Mouse (Mus musculus) forebrain, embryonic 16.5 days (tissue): ENCODE results near the gene Vdac2. TPM values are rescaled to one million over a fixed set of nuclear protein-coding genes. Genes with fewer than 3 reads are reported as not detected.
A peak's percentile ranks its signal among the peaks of the same experiment; 100 is the strongest.

Experiments
- ATAC-seq: fragments of 200-750 bp; cut with Nextera tagmentation; 2 replicates; pipeline ENCODE4 v1.8.0; 2017; ENCODE audit warnings: mild to moderate bottlenecking, moderate library complexity
- H3K27ac ChIP-seq: fragments of 300-500 bp; sonication (generic); 2 replicates; pipeline ENCODE4 v1.5.1; 2014; ENCODE audit warnings: low read length, control low read depth
- H3K27me3 ChIP-seq: fragments of 300-500 bp; sonication (generic); replicated peaks from 2 replicates; pipeline ENCODE4 v1.6.1; 2014; ENCODE audit warnings: low read length; ENCODE audit not compliant: control insufficient read depth, insufficient read depth
- H3K36me3 ChIP-seq: fragments of 300-500 bp; sonication (generic); 2 replicates; pipeline ENCODE4 v1.6.1; 2014; ENCODE audit not compliant: control insufficient read depth, insufficient read depth
- H3K4me1 ChIP-seq: fragments of 300-500 bp; sonication (generic); replicated peaks from 2 replicates; pipeline ENCODE4 v1.6.1; 2014; ENCODE audit warnings: low read length; ENCODE audit not compliant: control insufficient read depth, insufficient read depth
- H3K4me2 ChIP-seq: fragments of 300-500 bp; sonication (generic); 2 replicates; pipeline ENCODE4 v1.6.1; 2014; ENCODE audit warnings: mild to moderate bottlenecking, low read length, control low read depth
- H3K4me3 ChIP-seq: fragments of 300-500 bp; sonication (generic); replicated peaks from 2 replicates; pipeline ENCODE4 v1.5.1; 2014; ENCODE audit warnings: mild to moderate bottlenecking, low read length, control low read depth
- H3K9ac ChIP-seq: fragments of 300-500 bp; sonication (generic); replicated peaks from 2 replicates; pipeline ENCODE4 v1.6.1; 2014; ENCODE audit warnings: low read depth, low read length, control low read depth
- H3K9me3 ChIP-seq: fragments of 300-500 bp; sonication (generic); 2 replicates; pipeline ENCODE4 v1.6.1; 2016; ENCODE audit warnings: low read length; ENCODE audit not compliant: control insufficient read depth
- WGBS: fragments of 180-500 bp; shearing (Covaris S2); extraction: QIAGEN DNeasy Blood & Tissue Kit; methylation state at CpG from one replicate; pipeline ENCODE4 v1.1.7; 2014; 5-methylcytosine and 5-hydroxymethylcytosine counted together
- polyA plus RNA-seq: library from polyadenylated mRNA; unstranded; fragments of >200 nt; fragmentation: Nextera tagmentation; extraction: Ambion mirVana; gene quantifications from 2 replicates; pipeline ENCODE4 v1.2.1, GENCODE M21; 2015

Vdac2 gene
- polyA plus RNA-seq, 1 experiment from 2014 or later = 249 TPM

GRCm38 (mm10) chr14:21825786-21826491 lies 901 bp downstream of the Vdac2 start:
- no peak overlapping the region for H3K4me3 ChIP-seq
- H3K36me3 ChIP-seq = no peaks in the 10 kb centered on the region
- no peaks in the 10 kb centered on the region for H3K27me3 ChIP-seq
- no peak overlapping the region for H3K4me2 ChIP-seq
- H3K9me3 ChIP-seq = no peaks in the 10 kb centered on the region
- no peak overlapping the region for H3K9ac ChIP-seq
- H3K4me1 ChIP-seq = peaks cover 8% of the 10 kb centered on the region; the same call in 1 of the 2 replicates
- WGBS = 62% methylated on average over 9 of the region's 9 CpGs
- ATAC-seq = no peak
- no peak overlapping the region for H3K27ac ChIP-seq

DNA sequence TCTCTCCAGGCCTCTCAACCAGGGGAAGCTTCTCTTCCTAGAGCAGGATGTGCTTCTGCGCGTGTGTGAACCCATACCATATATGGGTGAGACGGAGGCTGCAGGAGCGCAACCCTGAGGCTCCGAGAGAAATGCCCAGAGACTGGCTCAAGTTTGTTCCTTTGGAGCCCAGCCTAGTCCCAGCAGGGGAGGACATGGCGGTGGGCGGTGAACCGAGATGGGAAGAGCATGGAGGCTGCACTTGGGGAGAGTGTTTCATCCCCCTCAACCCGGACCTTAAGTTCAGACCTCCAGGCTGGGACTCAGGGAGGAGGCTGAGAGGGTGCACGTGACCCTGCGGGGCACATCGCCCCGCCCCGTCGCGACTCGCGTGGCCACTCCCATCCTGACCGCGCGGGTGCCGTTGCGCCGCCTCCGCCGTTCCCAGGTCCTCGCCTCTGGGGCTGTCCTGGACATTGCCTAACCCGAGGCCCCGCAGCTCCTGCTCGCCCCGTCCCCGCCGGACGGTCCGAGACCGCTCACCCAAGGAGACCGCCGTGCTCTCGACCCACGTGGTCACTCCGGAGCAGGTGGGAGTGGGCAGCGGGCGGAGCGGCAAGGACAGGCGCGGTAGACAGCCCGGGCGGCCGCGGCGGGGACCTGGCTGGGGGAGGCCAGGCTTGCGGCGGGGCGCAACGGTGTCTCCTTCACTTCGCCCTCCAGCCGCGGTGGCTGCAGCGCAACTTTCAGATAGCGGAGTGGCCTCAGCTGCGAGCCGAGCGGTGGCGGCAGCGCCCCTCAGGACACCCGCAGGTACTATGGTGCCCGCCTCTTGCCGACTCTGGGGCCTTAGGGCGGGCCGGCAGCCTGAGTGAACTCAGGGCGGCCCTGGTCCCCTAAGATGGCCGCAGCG lies 6.1 kb downstream of the Vdac2 start:
- Histone ChIP-seq H3K27ac (peak overlapping the region; percentile 87), H3K36me3 (0 out of 2 replicates have a peak, but pooled peaks cover 5% of the 10 kb centered on the region), H3K4me3 (peak overlapping the region; percentile 87), H3K9ac (peak overlapping the region; percentile 91), H3K4me2 (peak overlapping the region; percentile 95), H3K9me3 (no peaks in the 10 kb centered on the region), H3K4me1 (peaks cover 21% of the 10 kb centered on the region), H3K27me3 (no peaks in the 10 kb centered on the region)
- ATAC-seq = peak; percentile 98
- whole genome bisulfite sequencing = under 1% methylated on average over 70 of the region's 73 CpGs

- H3K27me3 ChIP-seq = no peaks in the 10 kb centered on the region
- peak overlapping the region; percentile 91 for H3K9ac ChIP-seq
- ATAC-seq = peak; percentile 22
- WGBS = under 1% methylated on average over 28 of the region's 28 CpGs
- H3K27ac ChIP-seq = peak overlapping the region; percentile 87; the same call in 1 of the 2 replicates
- H3K4me3 ChIP-seq = peak overlapping the region; percentile 87
- H3K4me1 ChIP-seq = peaks cover 21% of the 10 kb centered on the region
- no peaks in the 10 kb centered on the region for H3K9me3 ChIP-seq
- H3K4me2 ChIP-seq = peak overlapping the region; percentile 95
- peaks cover 9% of the 10 kb centered on the region; the same call in 1 of the 2 replicates for H3K36me3 ChIP-seq
Measured at GRCm38 (mm10) chr14:21831830-21832403, 6.9 kb downstream of the Vdac2 start.

DNA sequence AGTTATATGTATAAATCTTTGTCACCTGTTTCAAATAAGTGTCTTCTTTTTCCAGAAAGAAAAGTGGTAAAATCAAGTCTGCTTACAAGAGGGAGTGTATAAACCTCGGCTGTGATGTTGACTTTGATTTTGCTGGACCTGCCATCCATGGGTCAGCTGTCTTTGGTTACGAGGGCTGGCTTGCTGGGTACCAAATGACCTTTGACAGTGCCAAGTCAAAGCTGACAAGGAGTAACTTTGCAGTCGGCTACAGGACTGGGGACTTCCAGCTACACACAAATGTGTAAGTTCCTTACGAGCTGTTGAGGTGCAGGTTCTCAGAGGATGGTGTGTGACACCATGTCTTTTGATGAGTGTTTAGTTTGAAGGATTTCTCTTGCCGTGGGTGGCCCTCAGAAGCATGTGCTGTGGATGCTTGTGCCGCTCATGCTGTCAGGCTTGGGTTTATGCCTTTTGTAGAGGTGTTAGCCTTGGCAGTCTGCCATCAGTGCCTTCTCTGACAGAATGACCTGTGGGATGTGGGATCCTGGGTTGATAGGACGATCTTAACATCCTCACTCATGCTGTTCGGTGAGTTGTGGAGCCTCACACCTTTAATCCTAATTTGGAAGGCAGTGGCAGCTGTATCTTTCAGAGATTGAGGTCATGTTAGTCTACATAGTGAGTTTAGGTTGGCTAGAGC lies 13.4 kb downstream of the Vdac2 start:
- Histone ChIP-seq H3K4me3 (no peak overlapping the region), H3K9ac (no peak overlapping the region), H3K36me3 (peaks cover 28% of the 10 kb centered on the region), H3K4me2 (no peak overlapping the region), H3K27me3 (no peaks in the 10 kb centered on the region), H3K9me3 (no peaks in the 10 kb centered on the region), H3K4me1 (peaks cover 4% of the 10 kb centered on the region; the same call in 1 of the 2 replicates), H3K27ac (no peak overlapping the region)
- 84% methylated on average over 8 of the region's 8 CpGs for WGBS
- ATAC-seq = no peak

- Histone ChIP-seq H3K9ac (no peak overlapping the region), H3K27me3 (no peaks in the 10 kb centered on the region), H3K36me3 (peaks cover 32% of the 10 kb centered on the region), H3K4me3 (no peak overlapping the region), H3K4me1 (peaks cover 6% of the 10 kb centered on the region; the same call in 1 of the 2 replicates), H3K9me3 (no peaks in the 10 kb centered on the region), H3K4me2 (no peak overlapping the region), H3K27ac (peak overlapping the region; percentile 61; the same call in 1 of the 2 replicates)
- WGBS = 77% methylated on average over 5 of the region's 5 CpGs
- peak; percentile 61; the same call in 1 of the 2 replicates for ATAC-seq
Measured at GRCm38 (mm10) chr14:21841819-21842592, 17.0 kb downstream of the Vdac2 start.

DNA sequence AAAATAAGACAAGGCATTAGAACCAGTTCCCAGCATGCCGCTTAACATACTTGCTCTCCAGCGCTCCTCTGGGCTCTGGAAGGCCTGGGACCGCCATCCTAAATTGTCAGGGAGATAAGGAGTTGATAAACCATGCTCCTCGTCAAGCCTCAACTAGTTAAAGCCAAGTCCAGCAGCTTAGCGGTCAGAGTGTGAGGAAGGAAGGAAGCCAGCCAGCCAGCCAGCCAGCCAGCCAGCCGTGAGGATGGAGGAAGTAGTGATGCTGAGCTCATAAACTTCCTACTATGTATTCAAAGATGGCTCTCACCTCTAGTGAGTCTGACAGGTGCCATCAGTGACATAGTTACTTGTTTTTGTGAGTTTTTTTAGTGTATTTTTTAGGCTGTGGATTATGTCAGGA lies 18.2 kb downstream of the Vdac2 start:
- H3K36me3 ChIP-seq = peaks cover 27% of the 10 kb centered on the region
- no peak for ATAC-seq
- no peaks in the 10 kb centered on the region for H3K27me3 ChIP-seq
- no peak overlapping the region for H3K27ac ChIP-seq
- no peak overlapping the region for H3K4me3 ChIP-seq
- peaks cover 19% of the 10 kb centered on the region for H3K4me1 ChIP-seq
- no peak overlapping the region for H3K4me2 ChIP-seq
- H3K9me3 ChIP-seq = no peaks in the 10 kb centered on the region
- no peak overlapping the region for H3K9ac ChIP-seq
- 82% methylated on average over 6 of the region's 6 CpGs for WGBS

DNA sequence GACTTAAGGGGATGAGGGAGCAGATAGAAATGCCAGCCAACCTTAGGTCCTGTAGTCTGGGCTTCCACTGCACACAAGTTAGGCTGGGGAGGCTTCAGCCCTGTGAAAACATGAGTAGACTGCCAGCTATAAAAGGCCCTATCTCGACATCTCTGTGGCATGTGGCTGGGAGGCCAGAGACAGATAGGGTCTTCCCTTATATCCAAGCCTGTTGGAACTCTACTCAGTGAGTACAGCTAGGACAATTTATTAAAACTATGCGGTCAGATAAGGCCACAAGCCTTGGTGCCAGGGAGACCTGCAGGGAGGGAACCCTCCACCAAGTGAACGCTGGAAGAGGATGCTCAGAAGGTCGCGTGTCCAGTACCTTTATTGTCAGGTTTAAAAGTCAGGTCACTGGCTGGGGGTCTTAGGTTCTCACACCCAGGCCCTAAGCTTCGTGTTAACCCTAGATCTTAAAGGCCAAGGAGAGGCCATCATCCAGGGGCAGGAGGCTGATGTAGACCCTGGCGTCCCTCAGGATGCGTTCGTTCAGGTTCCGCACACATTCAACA lies 21.9 kb downstream of the Vdac2 start:
- no peak for ATAC-seq
- peaks cover 20% of the 10 kb centered on the region for H3K4me1 ChIP-seq
- H3K27ac ChIP-seq = no peak overlapping the region
- H3K9me3 ChIP-seq = no peaks in the 10 kb centered on the region
- peak overlapping the region; percentile 98 for H3K4me2 ChIP-seq
- H3K9ac ChIP-seq = peak overlapping the region; percentile 72
- peaks cover 17% of the 10 kb centered on the region for H3K36me3 ChIP-seq
- H3K4me3 ChIP-seq = peak overlapping the region; percentile 59
- no peaks in the 10 kb centered on the region for H3K27me3 ChIP-seq
- WGBS = 17% methylated on average over 10 of the region's 10 CpGs
